In genomic region chr5:106044878-106045585, GRCm38 (mm10) we compare ENCODE assay signal across 25 mouse cellular contexts.
DNase-seq lines count a peak whose midpoint lies in the region; ATAC-seq lines count a peak whose summit lies in the region.
"Had no signal": no experiment of that assay in that cellular context is flagged by ENCODE, and none has a peak within 500 bp of the region (broad histone marks: within the 10 kb centered on the region; RNA-seq: fewer than 3 reads in every experiment).

No protein-coding gene starts in this region.

- H3K36me3 ChIP-seq in forebrain, embryonic 11.5 days (ENCODE audit: control insufficient read depth, insufficient read depth, low read length) = no peaks in the 10 kb centered on the region
- H3K36me3 ChIP-seq in forebrain, embryonic 10.5 days (replicated peaks) = no peaks in the 10 kb centered on the region
- H3K36me3 ChIP-seq in forebrain, embryonic 15.5 days = no peaks in the 10 kb centered on the region
- no peaks in the 10 kb centered on the region for H3K36me3 ChIP-seq in limb, embryonic 10.5 days
- no peaks in the 10 kb centered on the region for H3K36me3 ChIP-seq in liver, embryonic 11.5 days (ENCODE audit: control insufficient read depth, insufficient read depth, low read length)
- H3K36me3 ChIP-seq: embryonic facial prominence, embryonic 12.5 days; G1E; kidney, embryonic 15.5 days; limb, embryonic 13.5 days; midbrain, embryonic 12.5 days; neural tube, embryonic 12.5 days had no signal

- peak; percentile 40 for DNase-seq in forebrain, embryonic 11.5 days (ENCODE audit: low spot score)
- DNase-seq in forebrain, embryonic 10.5 days (ENCODE audit: extremely low spot score, low spot score) = no peak
- DNase-seq in left cerebral cortex, postnatal 4 days = peak; percentile 19
- no peak for DNase-seq in left cerebral cortex, adult 18-20 months (ENCODE audit: low spot score in 2 of 2)
- peak; percentile 85 for DNase-seq in cerebellum, adult 9-10 months
- no peak for DNase-seq in limb, embryonic 10.5 days (ENCODE audit: low spot score)
- DNase-seq in liver, embryonic 11.5 days (ENCODE audit: low spot score) = no peak
- DNase-seq: adrenal gland, postnatal 10 days; gastrocnemius, postnatal 14 days; kidney, postnatal 4 days; spleen, adult 18-20 months; thymus, adult 2 months had no signal

- no peak overlapping the region for H3K27ac ChIP-seq in forebrain, embryonic 11.5 days (ENCODE audit: low read depth, low read length)
- H3K27ac ChIP-seq in forebrain, embryonic 10.5 days = no peak overlapping the region
- H3K27ac ChIP-seq in forebrain, embryonic 15.5 days (replicated peaks) = 0 out of 2 replicates have a peak overlapping the region, but pooled peaks have one; percentile 7
- H3K27ac ChIP-seq in limb, embryonic 10.5 days = no peak overlapping the region
- no peak overlapping the region for H3K27ac ChIP-seq in liver, embryonic 11.5 days (ENCODE audit: low read depth, low read length)
- H3K27ac ChIP-seq: embryonic facial prominence, embryonic 12.5 days; kidney, embryonic 15.5 days; limb, embryonic 13.5 days; liver, embryonic 14.5 days; macrophage; midbrain, embryonic 12.5 days; neural tube, embryonic 12.5 days had no signal

- H3K4me1 ChIP-seq in forebrain, embryonic 11.5 days (replicated peaks; ENCODE audit: control insufficient read depth, insufficient read depth, low read length) = no peaks in the 10 kb centered on the region
- no peaks in the 10 kb centered on the region for H3K4me1 ChIP-seq in forebrain, embryonic 10.5 days
- H3K4me1 ChIP-seq in forebrain, embryonic 15.5 days = peaks cover 8% of the 10 kb centered on the region
- no peaks in the 10 kb centered on the region for H3K4me1 ChIP-seq in limb, embryonic 10.5 days
- H3K4me1 ChIP-seq in liver, embryonic 11.5 days (replicated peaks; ENCODE audit: control insufficient read depth, insufficient read depth, low read length) = no peaks in the 10 kb centered on the region
- H3K4me1 ChIP-seq: embryonic facial prominence, embryonic 12.5 days; kidney, embryonic 15.5 days; limb, embryonic 13.5 days; midbrain, embryonic 12.5 days; neural tube, embryonic 12.5 days had no signal

- WGBS in forebrain, embryonic 11.5 days = 79% methylated on average over 12 of the region's 12 CpGs
- 89% methylated on average over 12 of the region's 12 CpGs for WGBS in forebrain, embryonic 10.5 days
- WGBS in forebrain, embryonic 15.5 days = 28% methylated on average over 12 of the region's 12 CpGs
- 90% methylated on average over 12 of the region's 12 CpGs for WGBS in limb, embryonic 10.5 days
- WGBS in liver, embryonic 11.5 days = 78% methylated on average over 12 of the region's 12 CpGs

- intact Hi-C loops in left cerebral cortex, postnatal 4 days (cut with DNase I) = no loop called here

- H3K4me3 ChIP-seq in forebrain, embryonic 11.5 days (ENCODE audit: low read depth, low read length) = no peak overlapping the region
- no peak overlapping the region for H3K4me3 ChIP-seq in forebrain, embryonic 10.5 days
- no peak overlapping the region for H3K4me3 ChIP-seq in forebrain, embryonic 15.5 days
- H3K4me3 ChIP-seq in limb, embryonic 10.5 days = no peak overlapping the region
- H3K4me3 ChIP-seq in liver, embryonic 11.5 days (ENCODE audit: low read depth, low read length) = no peak overlapping the region
- H3K4me3 ChIP-seq: embryonic facial prominence, embryonic 12.5 days; erythroblast, embryonic 14.5 days; kidney, embryonic 15.5 days; limb, embryonic 13.5 days; midbrain, embryonic 12.5 days; neural tube, embryonic 12.5 days had no signal

- H3K9me3 ChIP-seq in forebrain, embryonic 11.5 days (ENCODE audit: control insufficient read depth, low read length) = no peaks in the 10 kb centered on the region
- H3K9me3 ChIP-seq in forebrain, embryonic 10.5 days = no peaks in the 10 kb centered on the region
- no peaks in the 10 kb centered on the region for H3K9me3 ChIP-seq in forebrain, embryonic 15.5 days
- H3K9me3 ChIP-seq in limb, embryonic 10.5 days (replicated peaks) = no peaks in the 10 kb centered on the region
- no peaks in the 10 kb centered on the region for H3K9me3 ChIP-seq in liver, embryonic 11.5 days (ENCODE audit: control insufficient read depth, low read length)
- H3K9me3 ChIP-seq: embryonic facial prominence, embryonic 12.5 days; kidney, embryonic 15.5 days; limb, embryonic 13.5 days; midbrain, embryonic 12.5 days; neural tube, embryonic 12.5 days had no signal

- H3K4me2 ChIP-seq in forebrain, embryonic 11.5 days (ENCODE audit: low read depth, low read length, severe bottlenecking) = no peak overlapping the region
- H3K4me2 ChIP-seq in forebrain, embryonic 15.5 days (replicated peaks) = no peak overlapping the region
- no peak overlapping the region for H3K4me2 ChIP-seq in liver, embryonic 11.5 days
- H3K4me2 ChIP-seq: embryonic facial prominence, embryonic 12.5 days; kidney, embryonic 15.5 days; limb, embryonic 13.5 days; midbrain, embryonic 12.5 days; neural tube, embryonic 12.5 days had no signal

- no peaks in the 10 kb centered on the region for H3K27me3 ChIP-seq in forebrain, embryonic 11.5 days (ENCODE audit: control insufficient read depth, insufficient read depth, low read length)
- no peaks in the 10 kb centered on the region for H3K27me3 ChIP-seq in forebrain, embryonic 10.5 days (ENCODE audit: poor library complexity, severe bottlenecking)
- H3K27me3 ChIP-seq in forebrain, embryonic 15.5 days = no peaks in the 10 kb centered on the region
- no peaks in the 10 kb centered on the region for H3K27me3 ChIP-seq in limb, embryonic 10.5 days (ENCODE audit: low read depth, poor library complexity, severe bottlenecking)
- no peaks in the 10 kb centered on the region for H3K27me3 ChIP-seq in liver, embryonic 11.5 days (replicated peaks; ENCODE audit: control insufficient read depth, insufficient read depth, low read length)
- H3K27me3 ChIP-seq: embryonic facial prominence, embryonic 12.5 days; kidney, embryonic 15.5 days; limb, embryonic 13.5 days; midbrain, embryonic 12.5 days; neural tube, embryonic 12.5 days had no signal

- ATAC-seq in forebrain, embryonic 11.5 days (replicated peaks; ENCODE audit: low FRiP score) = no peak
- ATAC-seq in forebrain, embryonic 15.5 days (replicated peaks) = peak; percentile 64; the same call in 1 of the 2 replicates
- no peak for ATAC-seq in liver, embryonic 11.5 days (replicated peaks; ENCODE audit: low FRiP score)
- ATAC-seq: activated CD4-positive, CD25-positive, alpha-beta regulatory T cell, adult 4 months; hindbrain, embryonic 16.5 days; intestine, embryonic 16.5 days had no signal

- H3K9ac ChIP-seq in forebrain, embryonic 11.5 days (ENCODE audit: low read length) = no peak overlapping the region
- H3K9ac ChIP-seq in forebrain, embryonic 15.5 days (replicated peaks) = no peak overlapping the region
- no peak overlapping the region for H3K9ac ChIP-seq in liver, embryonic 11.5 days (ENCODE audit: low read depth, low read length)
- H3K9ac ChIP-seq: embryonic facial prominence, embryonic 12.5 days; kidney, embryonic 15.5 days; limb, embryonic 13.5 days; liver, embryonic 14.5 days; midbrain, embryonic 12.5 days; neural tube, embryonic 12.5 days had no signal

Comparison
In these comparisons a context has a peak if more than half of its experiments do, and no peak if none do; other contexts are left out.
1. DNase-seq: peak in forebrain, embryonic 11.5 days (single experiment), left cerebral cortex, postnatal 4 days (single experiment) and cerebellum, adult 9-10 months (single experiment); none in forebrain, embryonic 10.5 days (single experiment), left cerebral cortex, adult 18-20 months (0 of 2), limb, embryonic 10.5 days (single experiment) and liver, embryonic 11.5 days (single experiment).